Mouse (Mus musculus): ENCODE measurements around the gene Gm10521.
"Not testable (repeated sequence)": the region's sequence is repeated elsewhere in the genome, so short reads cannot be mapped to it uniquely, and the experiment has no call there.

The Gm10521 gene

GRCm38 (mm10) chr1:171895364-171895763, at the start of gene Gm10521:
Gene Gm10521, plus strand, starts transcription at chr1:171895664.
- DNase-seq, result not testable (repeated sequence)

GRCm38 (mm10) chr1:171848201-171848600, 47.3 kb upstream of the Gm10521 start:
- DNase-seq, result no peak

GRCm38 (mm10) chr1:171848757-171849156, 46.7 kb upstream of the Gm10521 start:
- DNase-seq, result no peak

GRCm38 (mm10) chr1:171849454-171849853, 46.0 kb upstream of the Gm10521 start:
- DNase-seq, result peak; percentile 74

GRCm38 (mm10) chr1:171865467-171865866, 30.0 kb upstream of the Gm10521 start:
- DNase-seq, result no peak

GRCm38 (mm10) chr1:171886989-171887388, 8.5 kb upstream of the Gm10521 start:
- no peak for DNase-seq

- DNase-seq, result no peak
These were observed 8.5 kb downstream of the Gm10521 start for GRCm38 (mm10) chr1:171904011-171904410.

- DNase-seq, result peak; percentile 15
These were observed 20.4 kb downstream of the Gm10521 start for GRCm38 (mm10) chr1:171915638-171916458.

GRCm38 (mm10) chr1:171917305-171918039, 22.0 kb downstream of the Gm10521 start, which contains the start of gene Slamf6:
Gene Slamf6, plus strand, starts transcription at chr1:171917515.
- peak; percentile 45 for DNase-seq

GRCm38 (mm10) chr1:171918136-171918920, 22.9 kb downstream of the Gm10521 start:
- no peak for DNase-seq

GRCm38 (mm10) chr1:171919193-171919592, 23.7 kb downstream of the Gm10521 start:
- peak; percentile 6 for DNase-seq

- no peak for DNase-seq
These were observed 24.5 kb downstream of the Gm10521 start for GRCm38 (mm10) chr1:171919901-171920510.

- peak; percentile 16 for DNase-seq
These were observed 25.6 kb downstream of the Gm10521 start for GRCm38 (mm10) chr1:171920989-171921621.

- no peak for DNase-seq
These were observed 26.2 kb downstream of the Gm10521 start for GRCm38 (mm10) chr1:171921641-171922040.

- no peak for DNase-seq
These were observed 27.4 kb downstream of the Gm10521 start for GRCm38 (mm10) chr1:171922844-171923243.

- DNase-seq, result no peak
These were observed 29.4 kb downstream of the Gm10521 start for GRCm38 (mm10) chr1:171924900-171925299.

GRCm38 (mm10) chr1:171933851-171934250, 38.4 kb downstream of the Gm10521 start:
- no peak for DNase-seq

GRCm38 (mm10) chr1:171938952-171939948, 43.8 kb downstream of the Gm10521 start:
- no peak for DNase-seq

GRCm38 (mm10) chr1:171940626-171941025, 45.2 kb downstream of the Gm10521 start:
- DNase-seq, result no peak

- DNase-seq, result no peak
These were observed 51.1 kb downstream of the Gm10521 start for GRCm38 (mm10) chr1:171946447-171946995.

Measured in lung, postnatal 36 days (tissue).